Mouse (Mus musculus): ENCODE results near the gene Sgta. TPM values are rescaled to one million over a fixed set of nuclear protein-coding genes. Genes with fewer than 3 reads are reported as not detected.

Sgta gene
- total RNA-seq, 4 experiments from 2014 or later: 165 to 176 (median 169) TPM

DNA sequence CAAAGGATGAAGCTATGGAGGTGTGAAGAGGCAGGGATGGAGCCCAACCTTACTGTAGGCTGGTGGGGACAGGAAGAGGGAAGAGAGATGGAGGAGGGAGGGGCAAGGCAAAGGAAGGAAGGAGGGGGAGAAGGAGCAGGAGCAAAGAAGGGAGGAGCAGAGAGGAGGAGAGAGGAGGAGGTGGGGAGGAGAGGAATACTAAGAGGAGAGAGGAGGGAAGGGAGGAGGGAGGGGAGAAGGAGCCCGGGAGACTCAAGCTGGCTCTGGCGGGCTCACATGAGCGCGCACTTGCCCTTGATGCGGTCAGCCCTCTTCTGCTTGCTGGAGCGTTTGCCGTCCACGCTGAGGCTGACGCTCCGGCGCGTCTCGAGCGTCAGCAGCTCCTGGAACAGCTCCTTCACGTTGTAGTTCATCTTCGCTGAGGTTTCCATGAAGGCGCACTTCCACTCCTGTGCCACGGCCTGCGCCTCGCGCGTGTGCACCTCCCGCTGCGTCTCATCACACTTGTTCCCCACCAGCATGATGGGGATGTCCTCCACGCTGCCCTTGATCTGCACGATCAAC is 38.4 kb downstream of the Sgta start:
- DNase-seq (ENCODE audit: low spot score in 2 of 2): no peak

- DNase-seq (ENCODE audit: low spot score in 2 of 2): no peak
Measured at GRCm38 (mm10) chr10:81020207-81020606, 39.8 kb downstream of the Sgta start.

DNA sequence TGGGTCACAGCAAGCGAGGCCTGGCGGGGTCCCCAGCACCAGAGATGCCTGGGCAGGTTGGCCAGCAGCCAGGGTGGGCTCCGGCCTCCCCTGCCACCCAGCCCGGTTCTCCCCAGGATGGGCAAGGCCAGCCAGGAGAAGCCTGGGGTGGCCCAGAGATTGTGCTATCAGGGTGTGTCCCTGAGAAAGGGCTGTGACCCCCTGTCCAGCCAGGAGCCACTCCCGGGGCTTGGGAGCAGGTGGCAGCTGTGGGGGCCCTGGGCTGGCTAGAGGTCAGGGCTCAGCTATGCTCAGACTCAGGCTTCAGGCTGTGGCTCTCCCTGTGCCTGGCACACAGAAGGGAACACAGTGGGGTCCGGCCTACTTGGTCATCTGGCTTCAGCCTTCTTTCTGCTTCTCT is 40.3 kb downstream of the Sgta start:
- DNase-seq (ENCODE audit: low spot score in 2 of 2): no peak

DNA sequence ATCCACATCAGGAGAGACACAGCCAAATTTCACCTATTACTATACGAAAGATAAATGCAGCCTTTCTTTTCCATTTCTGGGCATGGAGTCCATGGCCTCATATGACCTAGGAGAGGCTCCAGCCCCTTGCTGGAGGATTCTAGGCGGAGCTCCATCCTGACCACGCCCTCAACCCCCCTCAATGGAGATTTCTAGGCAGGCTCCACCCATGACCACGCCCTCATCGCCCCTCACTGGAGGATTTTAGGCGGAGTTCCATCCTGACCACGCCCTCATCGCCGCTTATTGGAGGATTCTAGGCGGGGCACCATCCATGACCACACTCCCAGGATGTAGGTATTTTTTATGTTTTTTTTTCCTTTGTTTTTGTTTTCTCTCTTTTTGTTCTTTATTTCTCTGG is 41.7 kb downstream of the Sgta start:
- no peak for DNase-seq (ENCODE audit: low spot score in 2 of 2)

GRCm38 (mm10) chr10:81016645-81017044 is 43.3 kb downstream of the Sgta start:
- no peak for DNase-seq (ENCODE audit: low spot score in 2 of 2)

DNA sequence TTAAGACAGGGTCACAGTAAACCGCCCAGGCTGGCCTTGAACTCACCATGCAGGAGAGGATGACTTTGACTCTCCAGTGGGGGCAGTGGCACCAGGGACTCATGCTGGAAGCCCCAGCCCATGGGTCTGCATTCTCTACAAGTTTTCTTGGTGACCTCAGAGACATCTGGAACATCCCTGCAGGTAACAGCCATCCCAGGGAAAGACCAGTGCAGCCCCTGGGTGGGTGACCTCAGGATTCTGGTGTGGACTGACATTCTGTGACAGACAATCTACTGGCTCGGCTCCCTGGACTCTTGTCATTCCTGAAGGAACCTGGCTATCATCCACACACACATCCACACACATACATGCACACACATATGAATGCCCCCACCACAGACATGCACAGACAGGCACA is 44.3 kb downstream of the Sgta start:
- no peak for DNase-seq (ENCODE audit: low spot score in 2 of 2)

GRCm38 (mm10) chr10:81014393-81015384 is 45.3 kb downstream of the Sgta start, which contains the start of gene Gng7:
Gene Gng7, minus strand, starts transcription at chr10:81014945.
- peak; percentile 88 to 98 for DNase-seq (ENCODE audit: low spot score in 2 of 2)

DNA sequence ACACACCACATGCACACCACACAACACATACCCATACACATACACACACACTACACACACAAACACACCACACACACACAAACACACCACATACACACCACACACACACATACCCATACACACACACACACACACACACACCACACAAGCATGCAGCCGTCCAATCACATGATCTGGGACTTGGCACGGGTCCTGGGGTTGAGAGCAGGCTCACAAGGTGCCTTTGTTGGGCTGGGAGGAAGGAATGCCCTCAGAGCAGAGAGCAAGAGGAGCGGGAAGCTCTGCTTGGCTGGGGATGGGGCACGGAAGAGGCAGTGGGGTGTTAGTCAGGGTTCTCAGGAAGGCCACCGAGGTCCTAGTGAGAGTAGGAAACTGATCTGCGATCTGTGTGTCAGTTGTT is 49.1 kb downstream of the Sgta start:
- DNase-seq (ENCODE audit: low spot score in 2 of 2): no peak

DNA sequence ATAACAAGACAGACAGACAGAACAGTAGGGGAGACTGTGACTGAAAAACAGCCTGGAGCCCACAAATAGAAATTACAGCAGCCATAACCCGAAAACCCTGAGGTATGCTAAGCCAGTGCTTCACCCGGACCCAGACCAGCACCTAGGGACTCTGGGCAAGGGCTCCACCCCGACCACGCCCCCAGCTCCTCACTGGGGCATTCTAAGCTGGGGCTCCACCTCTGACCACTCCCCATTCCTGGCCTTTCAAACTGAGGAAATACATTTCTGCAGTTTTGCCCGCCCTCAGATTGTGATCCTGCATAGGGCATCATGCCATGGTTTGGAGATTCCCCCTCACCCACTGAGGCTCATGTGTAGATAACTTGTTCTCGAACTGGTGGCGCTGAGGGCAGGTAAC is 52.7 kb downstream of the Sgta start:
- no peak for DNase-seq (ENCODE audit: low spot score in 2 of 2)

GRCm38 (mm10) chr10:81006005-81006677 is 53.8 kb downstream of the Sgta start:
- DNase-seq (ENCODE audit: low spot score in 2 of 2): no peak

DNA sequence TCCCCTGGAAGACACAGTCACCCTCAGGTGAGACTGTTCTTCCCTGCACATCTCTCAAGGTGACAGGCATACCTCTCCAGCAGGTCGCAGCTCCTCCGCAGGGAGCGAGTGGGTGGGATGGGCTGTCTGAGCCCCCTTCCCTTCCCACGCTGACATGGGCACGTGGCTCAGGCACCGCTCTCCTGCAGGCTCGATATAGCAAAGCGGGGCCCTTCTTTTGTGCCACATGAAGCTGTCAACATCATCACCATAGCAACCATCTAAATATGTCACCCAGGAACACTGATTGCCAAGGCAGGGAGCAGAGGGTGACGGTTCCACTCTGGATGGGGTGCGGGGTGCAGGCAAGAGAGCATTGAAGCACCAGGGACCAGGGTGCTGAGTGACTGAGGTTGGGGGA is 58.8 kb downstream of the Sgta start:
- peak in 1 of 2 experiments; percentile 77 for DNase-seq (ENCODE audit: low spot score in 2 of 2)

DNA sequence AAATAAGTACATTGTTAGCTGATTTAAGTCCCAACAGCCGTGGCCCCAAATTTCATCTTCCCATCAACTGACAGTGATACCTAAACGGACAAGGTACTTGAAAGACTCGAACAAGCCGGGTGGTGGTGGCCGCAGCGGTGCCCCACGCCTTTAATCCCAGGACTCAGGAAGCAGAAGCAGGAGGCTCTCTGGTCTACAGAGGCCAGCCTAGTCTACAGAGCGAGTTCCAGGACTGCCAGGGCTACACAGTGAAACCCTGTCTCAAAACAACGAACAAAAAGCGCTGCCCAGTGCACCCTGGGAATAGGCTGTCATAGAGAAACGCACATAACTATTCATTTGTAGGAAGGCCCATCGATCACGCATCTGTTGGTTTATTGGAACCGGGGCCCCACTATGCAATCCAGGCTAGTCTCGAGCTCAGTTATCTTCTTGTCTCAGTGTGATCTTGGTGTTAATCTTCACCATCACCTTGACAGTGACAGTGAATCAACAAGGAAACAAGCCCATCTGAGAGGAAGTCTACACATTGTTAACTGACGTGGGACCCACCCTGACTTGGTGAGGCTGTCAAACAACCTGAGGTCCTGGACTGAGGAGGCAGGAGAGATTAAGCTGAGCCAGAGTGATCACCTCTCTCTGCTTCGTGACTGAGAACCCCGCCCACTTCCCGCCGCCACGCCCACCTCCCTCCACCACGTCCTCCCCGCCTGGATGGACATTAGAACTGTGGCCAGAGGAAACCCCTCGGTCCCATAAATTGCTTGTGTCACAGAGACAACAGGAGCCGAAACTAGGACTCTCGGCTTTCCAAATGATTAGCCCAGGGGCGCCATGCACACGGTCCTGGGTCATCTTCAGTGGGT is 59.6 kb downstream of the Sgta start:
- DNase-seq (ENCODE audit: low spot score in 2 of 2): no peak

GRCm38 (mm10) chr10:80999362-81000196 is 60.4 kb downstream of the Sgta start:
- peak; percentile 85 to 90 for DNase-seq (ENCODE audit: low spot score in 2 of 2)

DNA sequence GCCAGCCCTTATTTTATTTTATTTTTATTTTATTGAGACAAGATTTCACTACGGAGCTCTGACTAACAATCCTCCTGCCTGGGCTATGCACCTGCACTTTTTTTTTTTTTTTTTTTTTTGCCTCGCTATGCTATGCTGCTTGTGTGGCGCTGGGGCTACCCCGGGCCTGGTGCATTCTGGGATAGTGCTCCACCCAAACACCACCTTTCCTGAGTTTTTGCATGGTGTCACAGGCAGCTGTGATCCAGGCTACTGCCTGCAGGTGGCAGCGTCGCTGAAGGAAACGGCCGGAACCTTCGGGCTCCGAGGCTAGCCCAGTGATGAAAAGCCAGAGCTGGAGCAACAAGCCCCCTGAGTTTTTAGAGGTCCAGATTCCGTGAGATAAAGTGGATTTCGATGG is 61.2 kb downstream of the Sgta start:
- DNase-seq (ENCODE audit: low spot score in 2 of 2): no peak

GRCm38 (mm10) chr10:80998021-80998420 is 62.0 kb downstream of the Sgta start:
- DNase-seq (ENCODE audit: low spot score in 2 of 2): no peak

DNA sequence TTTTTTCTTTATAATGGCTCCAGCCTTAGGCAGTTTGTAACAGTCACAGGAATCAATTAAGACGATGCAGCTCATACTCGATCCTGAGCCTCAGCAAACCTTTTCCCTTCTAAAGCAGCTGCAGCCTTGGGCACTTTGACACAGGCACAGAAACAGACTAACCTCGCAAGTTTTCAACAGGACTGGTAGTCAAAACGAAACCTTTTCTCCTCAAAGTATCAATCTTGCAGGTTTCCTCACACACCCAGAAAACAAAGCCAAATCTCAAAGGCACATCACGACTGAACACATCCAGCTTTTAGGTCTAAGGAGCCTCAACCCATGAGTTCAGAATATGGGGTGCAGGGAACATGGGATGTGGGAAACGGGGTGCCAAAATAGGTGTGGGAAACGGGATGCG is 62.6 kb downstream of the Sgta start:
- DNase-seq (ENCODE audit: low spot score in 2 of 2): no peak

DNA sequence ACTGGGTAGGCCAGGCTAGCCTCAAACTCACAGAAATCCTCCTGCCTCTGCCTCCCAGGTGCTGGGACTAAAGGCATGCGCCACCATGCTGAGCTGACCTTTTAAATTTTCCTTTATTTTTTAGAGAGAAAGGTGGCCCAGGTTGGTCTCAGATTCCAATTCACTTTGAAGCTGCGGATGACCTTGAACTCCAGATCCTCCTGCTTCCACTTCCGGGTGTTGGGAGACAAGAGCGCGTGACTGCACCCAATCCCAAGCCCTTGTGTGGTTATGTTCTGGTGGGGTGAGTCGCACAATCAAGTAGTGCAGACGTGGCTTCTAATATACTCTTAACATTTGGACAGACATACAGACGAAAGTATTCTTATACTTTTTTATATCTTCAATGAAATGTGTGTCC is 63.5 kb downstream of the Sgta start:
- no peak for DNase-seq (ENCODE audit: low spot score in 2 of 2)

GRCm38 (mm10) chr10:80995091-80995632 is 64.8 kb downstream of the Sgta start:
- peak; percentile 65 to 84 for DNase-seq (ENCODE audit: low spot score in 2 of 2)

DNA sequence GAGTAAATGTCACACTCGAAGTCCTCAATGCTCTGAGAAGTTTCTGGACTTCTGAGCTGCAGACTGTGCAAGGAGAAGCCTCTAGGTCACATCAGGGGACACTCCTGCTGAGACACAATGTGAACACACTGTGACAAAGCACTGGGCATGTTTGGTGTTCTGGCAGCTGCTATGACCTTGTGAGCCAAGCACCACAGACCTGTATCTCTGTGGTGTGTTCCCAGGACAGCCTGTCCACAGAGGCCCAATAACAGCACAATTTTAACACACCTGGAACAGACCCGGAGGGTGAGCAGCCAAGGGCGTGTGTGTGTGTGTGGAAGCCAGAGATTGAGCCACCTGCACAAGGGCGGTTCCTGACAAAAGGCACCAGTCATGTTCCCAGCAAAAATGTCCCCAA is 65.4 kb downstream of the Sgta start:
- no peak for DNase-seq (ENCODE audit: low spot score in 2 of 2)
